Mouse (Mus musculus) CH12.LX (cell line): ENCODE results near the gene Mrpl54. TPM values are rescaled to one million over a fixed set of nuclear protein-coding genes. Genes with fewer than 3 reads are reported as not detected.

Experiments
- DNase-seq: peaks from one replicate; pipeline ENCODE4 v3.0.0-alpha.2; 2013; ENCODE audit errors: extremely low read depth
- H3K27ac ChIP-seq: 2 replicates; pipeline ENCODE4 v1.5.1; 2012; ENCODE audit warnings: low read depth, mild to moderate bottlenecking, control low read depth, moderate library complexity; ENCODE audit not compliant: insufficient read depth
- H3K27me3 ChIP-seq: replicated peaks from 2 replicates; pipeline ENCODE3; 2012; ENCODE audit warnings: inconsistent platforms
- H3K36me3 ChIP-seq, 2 experiments: replicated peaks in 1 of 2; 2 replicates each; pipeline versions ENCODE3 to v1.6.1; 2012; ENCODE audit warnings: inconsistent platforms in 1 of 2, low read length in 1 of 2, mild to moderate bottlenecking in 1 of 2, mixed read lengths in 1 of 2, moderate library complexity in 1 of 2; ENCODE audit not compliant: control insufficient read depth in 1 of 2, insufficient read depth in 1 of 2
- H3K4me1 ChIP-seq, 2 experiments: 2 replicates each; pipeline ENCODE4 v1.6.1; 2012; ENCODE audit warnings: inconsistent platforms in 1 of 2, moderate library complexity in 1 of 2; ENCODE audit not compliant: insufficient read depth in 2 of 2, control insufficient read depth in 1 of 2
- H3K4me2 ChIP-seq: 2 replicates; pipeline ENCODE4 v1.6.1; 2012; ENCODE audit warnings: low read depth, mild to moderate bottlenecking, control low read depth; ENCODE audit not compliant: poor library complexity, insufficient read depth, severe bottlenecking
- H3K4me3 ChIP-seq, 3 experiments: fragments of 150-350 bp in 1 of 3; sonication (generic) in 1 of 3; replicated peaks in 1 of 3; 2 replicates each; pipeline versions ENCODE3 to v1.5.1; 2011 to 2012; ENCODE audit warnings: low read depth in 2 of 3, low read length in 2 of 3, mild to moderate bottlenecking in 2 of 3, moderate library complexity in 2 of 3, control low read depth in 1 of 3, improper control_type of control experiment in 1 of 3, inconsistent platforms in 1 of 3, mixed read lengths in 1 of 3; ENCODE audit not compliant: poor library complexity in 1 of 3
- H3K79me2 ChIP-seq: replicated peaks from 2 replicates; pipeline ENCODE4 v1.6.1; 2012; ENCODE audit warnings: mild to moderate bottlenecking, moderate library complexity; ENCODE audit not compliant: control insufficient read depth, poor library complexity, insufficient read depth, severe bottlenecking; ENCODE audit errors: extremely low read depth
- H3K9ac ChIP-seq: 2 replicates; pipeline ENCODE4 v1.6.1; 2012; ENCODE audit warnings: low read depth, mild to moderate bottlenecking, control low read depth, moderate library complexity; ENCODE audit not compliant: insufficient read depth
- H3K9me3 ChIP-seq: replicated peaks from 2 replicates; pipeline ENCODE3; 2012; ENCODE audit warnings: low read length, inconsistent platforms, mixed read lengths
- CHD1 ChIP-seq: IDR thresholded peaks from 2 replicates; pipeline ENCODE4 v1.6.1; 2012; ENCODE audit warnings: low read depth, low read length, improper control_type of control experiment, inconsistent platforms
- CHD2 ChIP-seq: IDR thresholded peaks from 2 replicates; pipeline ENCODE4 v1.6.1; 2011; ENCODE audit warnings: low read length, improper control_type of control experiment
- E2F4 ChIP-seq: IDR thresholded peaks from 2 replicates; pipeline ENCODE4 v1.6.1; 2011; ENCODE audit warnings: low read depth, low read length, improper control_type of control experiment; ENCODE audit not compliant: insufficient replicate concordance
- ETS1 ChIP-seq: conservative IDR thresholded peaks from 2 replicates; pipeline ENCODE4 v1.6.1; 2012; ENCODE audit warnings: low read depth, mild to moderate bottlenecking, inconsistent platforms, low read length, improper control_type of control experiment, moderate library complexity
- GABPA ChIP-seq: IDR thresholded peaks from 2 replicates; pipeline ENCODE4 v1.6.1; 2012; ENCODE audit warnings: low read depth, low read length, improper control_type of control experiment, inconsistent platforms; ENCODE audit not compliant: insufficient replicate concordance
- JUN ChIP-seq: IDR thresholded peaks from 2 replicates; pipeline ENCODE4 v1.6.1; 2011; ENCODE audit warnings: low read depth, mild to moderate bottlenecking, low read length, improper control_type of control experiment, moderate library complexity; ENCODE audit not compliant: insufficient read depth
- JUND ChIP-seq: conservative IDR thresholded peaks from 2 replicates; pipeline ENCODE4 v1.6.1; 2011; ENCODE audit warnings: low read depth, low read length, improper control_type of control experiment
- MAFK ChIP-seq: IDR thresholded peaks from 2 replicates; pipeline ENCODE4 v1.6.1; 2011; ENCODE audit warnings: low read length, improper control_type of control experiment; ENCODE audit not compliant: insufficient replicate concordance
- MAX ChIP-seq: IDR thresholded peaks from 2 replicates; pipeline ENCODE4 v1.6.1; 2011; ENCODE audit warnings: low read length, improper control_type of control experiment
- NRF1 ChIP-seq: IDR thresholded peaks from 2 replicates; pipeline ENCODE4 v1.6.1; 2014; ENCODE audit warnings: low read depth, mild to moderate bottlenecking, inconsistent platforms, low read length, improper control_type of control experiment, moderate library complexity
- POLR2A ChIP-seq: IDR thresholded peaks from 2 replicates; pipeline ENCODE4 v1.6.1; 2011; ENCODE audit warnings: low read depth, mild to moderate bottlenecking, improper control_type of control experiment, low read length
- POLR2AphosphoS2 ChIP-seq: IDR thresholded peaks from 2 replicates; pipeline ENCODE4 v1.6.1; 2011; ENCODE audit warnings: low read depth, low read length, improper control_type of control experiment
- RAD21 ChIP-seq: IDR thresholded peaks from 2 replicates; pipeline ENCODE4 v1.6.1; 2011; ENCODE audit warnings: low read depth, mild to moderate bottlenecking, low read length, improper control_type of control experiment, moderate library complexity
- RCOR1 ChIP-seq: conservative IDR thresholded peaks from 2 replicates; pipeline ENCODE4 v1.6.1; 2012; ENCODE audit warnings: low read depth, mild to moderate bottlenecking, inconsistent platforms, low read length, improper control_type of control experiment
- SIN3A ChIP-seq: IDR thresholded peaks from 2 replicates; pipeline ENCODE4 v1.6.1; 2012; ENCODE audit warnings: low read length, improper control_type of control experiment, inconsistent platforms
- SMC3 ChIP-seq: IDR thresholded peaks from 2 replicates; pipeline ENCODE4 v1.6.1; 2011; ENCODE audit warnings: low read depth, low read length, improper control_type of control experiment
- TBP ChIP-seq: conservative IDR thresholded peaks from 2 replicates; pipeline ENCODE4 v1.6.1; 2011; ENCODE audit warnings: low read depth, low read length, improper control_type of control experiment
- TCF12 ChIP-seq: IDR thresholded peaks from 2 replicates; pipeline ENCODE4 v1.6.1; 2014; ENCODE audit warnings: low read depth, mild to moderate bottlenecking, inconsistent platforms, low read length, improper control_type of control experiment
- UBTF ChIP-seq: IDR thresholded peaks from 2 replicates; pipeline ENCODE4 v1.6.1; 2012; ENCODE audit warnings: low read depth, mild to moderate bottlenecking, inconsistent platforms, low read length, improper control_type of control experiment, moderate library complexity
- USF2 ChIP-seq: conservative IDR thresholded peaks from 2 replicates; pipeline ENCODE4 v1.6.1; 2011; ENCODE audit warnings: low read depth, low read length, improper control_type of control experiment
- ZMIZ1 ChIP-seq: IDR thresholded peaks from 2 replicates; pipeline ENCODE4 v1.6.1; 2012; ENCODE audit warnings: low read depth, mild to moderate bottlenecking, inconsistent platforms, low read length, improper control_type of control experiment
- dilution Hi-C: fragments of 300-500 bp; cut with MboI; formaldehyde crosslinking; loops from 2 replicates; pipeline ENCODE4 v1.14.3; 2020; ENCODE audit warnings: low sequenced_read_pairs; ENCODE audit not compliant: extremely low pct_unique_long_range_greater_than_20kb, extremely low pct_ligation_motif_present
- in situ Hi-C: fragments of 300-500 bp; cut with MboI; formaldehyde crosslinking; loops from 3 replicates; pipeline ENCODE4 v1.14.3; 2019; ENCODE audit warnings: low sequenced_read_pairs, low pct_ligation_motif_present, low pct_unique_long_range_greater_than_20kb, mixed read lengths
- polyA plus RNA-seq: library from polyadenylated mRNA; unstranded; fragments of >175 nt; gene quantifications from 2 replicates; pipeline ENCODE4 v1.2.1, GENCODE M21; 2012; ENCODE audit warnings: low read depth; ENCODE audit not compliant: insufficient read length
- total RNA-seq, 2 experiments: library from RNA; depleted of rRNA; stranded (reverse); fragments of 300-350 nt in 1 of 2; fragments of >200 nt in 1 of 2; gene quantifications; 2 replicates each; pipeline ENCODE4 v1.2.3; 2012 to 2014

Gene Mrpl54
- total and polyA plus RNA-seq, 3 experiments = 104 to 167 (median 128) TPM

- Histone ChIP-seq H3K27ac (no peak overlapping the region), H3K4me2 (no peak overlapping the region), H3K9me3 (no peaks in the 10 kb centered on the region), H3K4me3 (no peak overlapping the region), H3K9ac (no peak overlapping the region), H3K4me1 (peaks cover 0 to 9% of the 10 kb centered on the region in 2 experiments; a peak in 3 of 4 replicates), H3K36me3 (peaks cover 0 to 70% of the 10 kb centered on the region in 2 experiments), H3K79me2 (no peaks in the 10 kb centered on the region), H3K27me3 (no peaks in the 10 kb centered on the region)
- TF ChIP-seq MAFK = no peak
- no peak for TF ChIP-seq TBP
- no peak for TF ChIP-seq GABPA
- no peak for TF ChIP-seq USF2
- no peak for TF ChIP-seq RCOR1
- no peak for TF ChIP-seq MAX
- dilution Hi-C loops = no loop called here
- in situ Hi-C loops = loop anchor here (5.0 kb wide), 1 partner anchor 36 kb away; the partner anchor contains the start of gene Nmrk2
- no peak for DNase-seq
These were observed 28.1 kb downstream of the Mrpl54 start for GRCm38 (mm10) chr10:81238618-81239017.

- H3K9ac ChIP-seq = no peak overlapping the region
- in situ Hi-C loops (loop anchor here (5.0 kb wide), 1 partner anchor 34 kb away; the partner anchor contains the start of gene Nmrk2), dilution Hi-C loops (no loop called here)
- DNase-seq = no peak
- H3K27ac ChIP-seq = no peak overlapping the region
- H3K4me2 ChIP-seq = no peak overlapping the region
- TF ChIP-seq SIN3A (no peak), ETS1 (no peak), RAD21 (no peak), ZMIZ1 (no peak), MAFK (no peak), GABPA (no peak), CHD2 (no peak), SMC3 (no peak), POLR2AphosphoS2 (no peak), POLR2A (no peak), TCF12 (no peak), NRF1 (no peak), E2F4 (no peak), RCOR1 (no peak), TBP (no peak), UBTF (no peak), JUND (no peak), CHD1 (no peak), JUN (no peak)
- H3K36me3 ChIP-seq = peaks cover 0 to 55% of the 10 kb centered on the region in 2 experiments
- H3K79me2 ChIP-seq = no peaks in the 10 kb centered on the region
- H3K27me3 ChIP-seq = no peaks in the 10 kb centered on the region
- no peak overlapping the region for H3K4me3 ChIP-seq
- H3K9me3 ChIP-seq = no peaks in the 10 kb centered on the region
- H3K4me1 ChIP-seq = peaks cover 8 to 20% of the 10 kb centered on the region in 2 experiments
These were observed 30.1 kb downstream of the Mrpl54 start for GRCm38 (mm10) chr10:81236471-81237268.
